Mouse (Mus musculus) myocyte (in vitro differentiated cells): ENCODE data around the gene Slc24a4.

Experiments used
- CEBPB ChIP-seq: IDR thresholded peaks from 2 replicates; pipeline ENCODE4 v1.6.1; 2011; ENCODE audit warnings: mild to moderate bottlenecking, moderate library complexity; ENCODE audit not compliant: poor library complexity, insufficient read depth, severe bottlenecking
- E2F4 ChIP-seq: IDR thresholded peaks from one replicate; pipeline ENCODE4 v1.6.1; 2011; ENCODE audit warnings: mild to moderate bottlenecking, control low read depth, moderate library complexity; ENCODE audit not compliant: insufficient read depth
- MAX ChIP-seq: IDR thresholded peaks from one replicate; pipeline ENCODE4 v1.6.1; 2011; ENCODE audit warnings: low read depth, mild to moderate bottlenecking, control low read depth
- MYOD1 ChIP-seq, 3 experiments: IDR thresholded peaks; one replicate each; pipeline ENCODE4 v1.6.1; 2011; ENCODE audit warnings: control low read depth in 2 of 3, low read depth in 2 of 3, mild to moderate bottlenecking in 2 of 3, moderate library complexity in 1 of 3; ENCODE audit not compliant: insufficient read length in 2 of 3, control insufficient read depth in 1 of 3
- POLR2A ChIP-seq: IDR thresholded peaks from one replicate; pipeline ENCODE4 v1.6.1; 2011; ENCODE audit warnings: low read depth, mild to moderate bottlenecking, control low read depth, moderate library complexity; ENCODE audit not compliant: insufficient read length
- POLR2AphosphoS2 ChIP-seq: IDR thresholded peaks from one replicate; pipeline ENCODE4 v1.6.1; 2011; ENCODE audit warnings: low read depth, control low read depth; ENCODE audit not compliant: insufficient read length
- REST ChIP-seq: IDR thresholded peaks from one replicate; pipeline ENCODE4 v1.6.1; 2011; ENCODE audit warnings: mild to moderate bottlenecking, control low read depth, moderate library complexity; ENCODE audit not compliant: insufficient read depth, insufficient read length
- SRF ChIP-seq: IDR thresholded peaks from one replicate; pipeline ENCODE4 v1.6.1; 2011; ENCODE audit warnings: low read depth; ENCODE audit not compliant: control insufficient read depth, insufficient read length
- TCF12 ChIP-seq: IDR thresholded peaks from one replicate; pipeline ENCODE4 v1.6.1; 2011; ENCODE audit warnings: mild to moderate bottlenecking, control low read depth; ENCODE audit not compliant: poor library complexity, insufficient read depth, severe bottlenecking
- TCF3 ChIP-seq: IDR thresholded peaks from one replicate; pipeline ENCODE4 v1.6.1; 2011; ENCODE audit warnings: low read depth, control low read depth; ENCODE audit not compliant: insufficient read length
- USF1 ChIP-seq: IDR thresholded peaks from one replicate; pipeline ENCODE4 v1.6.1; 2011; ENCODE audit warnings: low read depth, mild to moderate bottlenecking, control low read depth, moderate library complexity

DNA sequence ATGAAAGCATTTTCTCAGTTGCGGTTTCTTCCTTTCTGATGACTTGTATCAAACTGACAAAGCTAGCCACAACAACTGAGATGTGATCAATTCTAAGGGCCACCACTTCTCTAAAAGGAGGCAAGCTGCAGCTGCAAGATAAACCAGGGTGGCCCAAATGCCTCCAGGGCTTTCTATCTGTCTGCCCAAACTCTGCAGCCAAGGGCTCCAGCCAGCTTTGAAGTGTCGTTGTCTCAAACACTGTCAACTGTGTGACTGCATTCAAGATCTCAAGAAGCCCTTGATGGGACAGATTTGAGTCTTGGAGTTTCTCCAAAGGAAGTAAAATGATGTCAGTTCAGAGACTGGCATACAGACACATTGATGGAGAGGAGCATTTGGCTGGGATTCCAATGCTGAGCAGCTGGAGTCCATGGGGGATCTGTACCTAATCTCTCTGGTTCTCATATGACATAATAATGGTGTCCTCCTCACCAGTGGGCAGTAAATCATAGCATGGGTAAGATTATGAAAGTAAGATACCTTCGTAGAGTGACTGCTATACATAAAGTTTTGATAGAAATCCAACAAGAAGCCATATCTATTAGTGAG, 130.1 kb downstream of the Slc24a4 start:
- TF ChIP-seq POLR2A = no peak
- TF ChIP-seq REST = no peak
- TF ChIP-seq MYOD1 (IDR thresholded peaks at IDR 0.05; ENCODE audit: control insufficient read depth in 1 of 3, insufficient read length in 2 of 3, low read depth in 2 of 3) = peak in 2 of 3 experiments; percentile 55 to 72
- no peak for TF ChIP-seq USF1
- no peak for TF ChIP-seq CEBPB
- no peak for TF ChIP-seq TCF12
- no peak for TF ChIP-seq TCF3
- TF ChIP-seq MAX = no peak
- no peak for TF ChIP-seq SRF
- no peak for TF ChIP-seq E2F4
- no peak for TF ChIP-seq POLR2AphosphoS2
